Mouse (Mus musculus) lung, adult 2 months (tissue): ENCODE results near the gene Ubap2. TPM values are rescaled to one million over a fixed set of nuclear protein-coding genes. Genes with fewer than 3 reads are reported as not detected.

Source experiments
- DNase-seq: peaks from one replicate; pipeline ENCODE4 v3.0.0; 2022
- H3K4me1 ChIP-seq: fragments of 200-500 bp; 2 replicates; pipeline ENCODE4 v1.6.1; 2011; ENCODE audit warnings: low read length; ENCODE audit not compliant: control insufficient read depth, insufficient read depth
- H3K4me3 ChIP-seq: fragments of 200-500 bp; replicated peaks from 2 replicates; pipeline ENCODE3; 2011; ENCODE audit warnings: low read depth, mild to moderate bottlenecking, control low read depth, low read length; ENCODE audit errors: extremely low read depth
- CTCF ChIP-seq: fragments of 200-500 bp; IDR thresholded peaks from 2 replicates; pipeline ENCODE4 v1.5.1; 2011; ENCODE audit warnings: mild to moderate bottlenecking, low read length, control low read depth; ENCODE audit not compliant: insufficient read depth
- POLR2A ChIP-seq: fragments of 200-500 bp; IDR thresholded peaks from 2 replicates; pipeline ENCODE4 v1.6.1; 2011; ENCODE audit warnings: low read depth, mild to moderate bottlenecking, control low read depth, low read length, borderline replicate concordance; ENCODE audit errors: extremely low read depth
- WGBS: fragments of 180-500 bp; shearing (Covaris S2); methylation state at CpG from one replicate; pipeline ENCODE4 v1.1.7; 2018; 5-methylcytosine and 5-hydroxymethylcytosine counted together
- polyA plus RNA-seq: library from polyadenylated mRNA; depleted of rRNA; stranded (reverse); fragments of >200 nt; gene quantifications from 2 replicates; pipeline ENCODE4 v1.2.3, GENCODE M21; 2012; rRNA removed

The Ubap2 gene
- 53.1 and 62.2 TPM in 2 replicates for polyA plus RNA-seq

GRCm38 (mm10) chr4:41274980-41275850, at the start of gene Ubap2:
Ubap2 (minus strand) TSS chr4:41275144.
- TF ChIP-seq CTCF (no peak), POLR2A (no peak)
- WGBS, result under 1% methylated on average over 60 of the region's 60 CpGs

GRCm38 (mm10) chr4:41320971-41321370, 46.0 kb upstream of the Ubap2 start:
- no peak for DNase-seq
- no peaks in the 10 kb centered on the region for H3K4me1 ChIP-seq
- 54% methylated on average over 4 of the region's 4 CpGs for WGBS
- no peak overlapping the region for H3K4me3 ChIP-seq
- no peak for TF ChIP-seq CTCF
- TF ChIP-seq POLR2A, result no peak

More at GRCm38 (mm10) chr4:41274980-41275850, at the start of gene Ubap2:
- H3K4me1 ChIP-seq, result peaks cover 4% of the 10 kb centered on the region; the same call in 1 of the 2 replicates
- peak within 1 kb of the TSS; percentile 97 for H3K4me3 ChIP-seq
- peak; percentile 98 for DNase-seq

GRCm38 (mm10) chr4:41318267-41318666, 43.3 kb upstream of the Ubap2 start:
- Histone ChIP-seq H3K4me1 (peaks cover under 1% of the 10 kb centered on the region; the same call in 1 of the 2 replicates), H3K4me3 (no peak overlapping the region)
- 47% methylated on average over 5 of the region's 5 CpGs for WGBS
- no peak for DNase-seq
- TF ChIP-seq POLR2A, result no peak
- no peak for TF ChIP-seq CTCF

GRCm38 (mm10) chr4:41315173-41315572, 40.2 kb upstream of the Ubap2 start:
- WGBS, result 25% methylated on average over 8 of the region's 8 CpGs
- TF ChIP-seq POLR2A (no peak), CTCF (no peak)
- no peak for DNase-seq
- peaks cover 5% of the 10 kb centered on the region; the same call in 1 of the 2 replicates for H3K4me1 ChIP-seq
- H3K4me3 ChIP-seq, result peak overlapping the region; percentile 67

- Histone ChIP-seq H3K4me3 (peak within 1 kb of the TSS; percentile 94), H3K4me1 (peaks cover 5% of the 10 kb centered on the region; the same call in 1 of the 2 replicates)
- TF ChIP-seq CTCF (no peak), POLR2A (peak; percentile 93)
- DNase-seq, result peak; percentile 92
- under 1% methylated on average over 70 of the region's 70 CpGs for WGBS
Observed at GRCm38 (mm10) chr4:41314141-41315129, 39.5 kb upstream of the Ubap2 start, which contains the start of gene Dcaf12. Dcaf12 (minus strand) TSS chr4:41314889.

- Histone ChIP-seq H3K4me1 (peaks cover 5% of the 10 kb centered on the region; the same call in 1 of the 2 replicates), H3K4me3 (peak overlapping the region; percentile 94)
- DNase-seq, result no peak
- TF ChIP-seq POLR2A (no peak), CTCF (no peak)
- 7% methylated on average over 14 of the region's 14 CpGs for WGBS
Observed at GRCm38 (mm10) chr4:41313722-41314121, 38.8 kb upstream of the Ubap2 start.

GRCm38 (mm10) chr4:41310567-41311563, 35.9 kb upstream of the Ubap2 start:
- DNase-seq, result no peak

GRCm38 (mm10) chr4:41307406-41307805, 32.5 kb upstream of the Ubap2 start:
- 78% methylated on average over 6 of the region's 6 CpGs for WGBS
- TF ChIP-seq CTCF (no peak), POLR2A (no peak)
- DNase-seq, result no peak
- no peak overlapping the region for H3K4me3 ChIP-seq
- peaks cover 4% of the 10 kb centered on the region; the same call in 1 of the 2 replicates for H3K4me1 ChIP-seq

More at GRCm38 (mm10) chr4:41310567-41311563, 35.9 kb upstream of the Ubap2 start:
- 74% methylated on average over 9 of the region's 9 CpGs for WGBS
- peaks cover 7% of the 10 kb centered on the region; the same call in 1 of the 2 replicates for H3K4me1 ChIP-seq
- TF ChIP-seq POLR2A (no peak), CTCF (no peak)
- no peak overlapping the region for H3K4me3 ChIP-seq

GRCm38 (mm10) chr4:41304302-41304701, 29.4 kb upstream of the Ubap2 start:
- H3K4me3 ChIP-seq, result no peak overlapping the region
- H3K4me1 ChIP-seq, result peaks cover 4% of the 10 kb centered on the region; the same call in 1 of the 2 replicates
- TF ChIP-seq CTCF, result no peak
- TF ChIP-seq POLR2A, result no peak
- no peak for DNase-seq
- 28% methylated on average over 3 of the region's 3 CpGs for WGBS
